In the genomic region with DNA sequence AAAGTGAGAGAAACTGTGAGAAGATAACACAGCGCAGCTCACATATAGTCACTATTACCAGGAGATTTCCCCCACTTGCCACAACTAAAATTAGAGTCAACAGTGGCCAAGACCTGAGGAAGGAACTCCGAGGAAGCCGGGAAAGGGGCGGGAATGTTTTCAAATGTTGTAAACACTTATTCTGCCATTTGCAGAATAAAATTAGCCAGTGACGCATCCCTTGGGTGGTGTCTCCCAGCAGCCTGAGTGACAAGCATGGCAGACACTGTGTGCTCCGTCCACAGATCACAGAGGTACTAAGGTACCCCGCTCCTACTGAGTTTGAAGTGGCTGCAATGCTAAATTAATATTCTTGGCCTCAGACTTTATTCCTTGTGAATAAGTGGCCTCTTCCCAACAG, we compare ENCODE assay signal across 17 mouse cellular contexts. TPM values are rescaled to one million over a fixed set of nuclear protein-coding genes. Genes with fewer than 3 reads are reported as not detected.
DNase-seq lines count a peak whose midpoint lies in the region; ATAC-seq and TF ChIP-seq lines count a peak whose summit lies in the region.
"Had no signal": no experiment of that assay in that cellular context is flagged by ENCODE, and none has a peak within 500 bp of the region (broad histone marks: within the 10 kb centered on the region; RNA-seq: fewer than 3 reads in every experiment).

No protein-coding gene starts in this region.

- H3K36me3 ChIP-seq in heart, embryonic 11.5 days (ENCODE audit: control insufficient read depth, insufficient read depth, low read length) = no peaks in the 10 kb centered on the region
- H3K36me3 ChIP-seq in heart, postnatal 0 days (replicated peaks; ENCODE audit: control insufficient read depth, insufficient read depth, low read length) = no peaks in the 10 kb centered on the region
- H3K36me3 ChIP-seq in lung, postnatal 0 days (ENCODE audit: insufficient read depth, low read length) = no peaks in the 10 kb centered on the region
- H3K36me3 ChIP-seq: forebrain, embryonic 12.5 days; G1E; hindbrain, embryonic 10.5 days; kidney, embryonic 15.5 days; midbrain, embryonic 13.5 days; neural tube, embryonic 15.5 days had no signal

- intact Hi-C loops in heart, postnatal 14 days (cut with DNase I) = no loop called here

- ATAC-seq in heart, embryonic 11.5 days (replicated peaks; ENCODE audit: insufficient number of reproducible peaks, low FRiP score, low TSS enrichment) = no peak
- ATAC-seq in heart, postnatal 0 days (ENCODE audit: insufficient read depth, low read depth) = peak; percentile 7; the same call in 1 of the 2 replicates
- ATAC-seq in lung, postnatal 0 days = peak; percentile 65

- no peak overlapping the region for H3K4me3 ChIP-seq in heart, embryonic 11.5 days (ENCODE audit: low read depth, low read length)
- no peak overlapping the region for H3K4me3 ChIP-seq in heart, postnatal 0 days (ENCODE audit: low read depth, low read length)
- no peak overlapping the region for H3K4me3 ChIP-seq in lung, postnatal 0 days (ENCODE audit: low read depth, low read length)
- H3K4me3 ChIP-seq: forebrain, embryonic 12.5 days; hindbrain, embryonic 10.5 days; kidney, embryonic 15.5 days; midbrain, embryonic 13.5 days; myocyte; neural tube, embryonic 15.5 days had no signal

- DNase-seq in heart, adult 8-10 months (ENCODE audit: low spot score) = peak; percentile 69
- DNase-seq in heart, postnatal 0 days (ENCODE audit: low spot score) = no peak
- peak; percentile 19 to 41 for DNase-seq in heart, postnatal 14 days
- DNase-seq in lung, postnatal 0 days (ENCODE audit: low spot score) = peak; percentile 75
- DNase-seq in right cerebral cortex, adult 2 months (ENCODE audit: low spot score in 2 of 2) = no peak
- no peak for DNase-seq in layer of hippocampus, postnatal 25 days (ENCODE audit: extremely low spot score in 1 of 2, low spot score in 1 of 2)
- DNase-seq in ovary, postnatal 14 days (ENCODE audit: low spot score) = no peak
- DNase-seq: cerebellum, adult 9-11 months; thymus, postnatal 36 days had no signal

- H3K9me3 ChIP-seq in heart, embryonic 11.5 days (replicated peaks; ENCODE audit: control insufficient read depth, low read length) = no peaks in the 10 kb centered on the region
- H3K9me3 ChIP-seq in heart, postnatal 0 days (replicated peaks; ENCODE audit: control insufficient read depth, low read length) = no peaks in the 10 kb centered on the region
- H3K9me3 ChIP-seq in lung, postnatal 0 days (ENCODE audit: low read length) = no peaks in the 10 kb centered on the region
- H3K9me3 ChIP-seq: forebrain, embryonic 12.5 days; hindbrain, embryonic 10.5 days; kidney, embryonic 15.5 days; midbrain, embryonic 13.5 days; neural tube, embryonic 15.5 days had no signal

- 0 out of 2 replicates have a peak, but pooled peaks cover 2% of the 10 kb centered on the region for H3K27me3 ChIP-seq in heart, embryonic 11.5 days (ENCODE audit: control insufficient read depth, insufficient read depth, low read length)
- H3K27me3 ChIP-seq in heart, postnatal 0 days (ENCODE audit: control insufficient read depth, insufficient read depth, low read length) = no peaks in the 10 kb centered on the region
- H3K27me3 ChIP-seq in lung, postnatal 0 days (replicated peaks; ENCODE audit: insufficient read depth, low read length) = no peaks in the 10 kb centered on the region
- H3K27me3 ChIP-seq: forebrain, embryonic 12.5 days; kidney, embryonic 15.5 days; midbrain, embryonic 13.5 days; neural tube, embryonic 15.5 days had no signal

- peaks cover 4% of the 10 kb centered on the region; the same call in 1 of the 2 replicates for H3K4me1 ChIP-seq in heart, embryonic 11.5 days (ENCODE audit: control insufficient read depth, insufficient read depth, low read length)
- H3K4me1 ChIP-seq in heart, postnatal 0 days (ENCODE audit: control insufficient read depth, insufficient read depth) = peaks cover 16% of the 10 kb centered on the region
- H3K4me1 ChIP-seq in lung, postnatal 0 days (ENCODE audit: insufficient read depth, low read depth, low read length) = peaks cover 9% of the 10 kb centered on the region; the same call in 1 of the 2 replicates

- no peak for TF ChIP-seq EP300 in heart, postnatal 0 days (IDR thresholded peaks at IDR 0.05; ENCODE audit: low read depth)
- peak; percentile 89 for TF ChIP-seq EP300 in lung, postnatal 0 days (IDR thresholded peaks at IDR 0.05)

- no peak overlapping the region for H3K27ac ChIP-seq in heart, embryonic 11.5 days (ENCODE audit: low read depth, low read length)
- 0 out of 2 replicates have a peak overlapping the region, but pooled peaks have one; percentile 14 for H3K27ac ChIP-seq in heart, postnatal 0 days (ENCODE audit: low read depth)
- peak overlapping the region; percentile 74 for H3K27ac ChIP-seq in lung, postnatal 0 days (ENCODE audit: low read length)
- H3K27ac ChIP-seq: forebrain, embryonic 12.5 days; hindbrain, embryonic 10.5 days; kidney, embryonic 15.5 days; midbrain, embryonic 13.5 days; neural tube, embryonic 15.5 days had no signal

- no peak overlapping the region for H3K9ac ChIP-seq in heart, embryonic 11.5 days (ENCODE audit: low read depth, low read length)
- H3K9ac ChIP-seq in heart, postnatal 0 days (replicated peaks; ENCODE audit: low read depth, low read length) = no peak overlapping the region
- no peak overlapping the region for H3K9ac ChIP-seq in lung, postnatal 0 days (replicated peaks; ENCODE audit: low read depth)
- H3K9ac ChIP-seq: forebrain, embryonic 12.5 days; kidney, embryonic 15.5 days; midbrain, embryonic 13.5 days; neural tube, embryonic 15.5 days had no signal

- 72% methylated on average over 7 of the region's 7 CpGs for WGBS in heart, embryonic 11.5 days (ENCODE audit: insufficient replicate concordance)
- WGBS in heart, postnatal 0 days = 40% methylated on average over 7 of the region's 7 CpGs
- 41% methylated on average over 7 of the region's 7 CpGs for WGBS in lung, postnatal 0 days

- no peak for TF ChIP-seq CTCF in heart, postnatal 0 days (IDR thresholded peaks at IDR 0.05; ENCODE audit: low read depth)
- TF ChIP-seq CTCF in lung, postnatal 0 days (IDR thresholded peaks at IDR 0.05) = no peak

- H3K4me2 ChIP-seq in heart, embryonic 11.5 days = no peak overlapping the region
- H3K4me2 ChIP-seq in heart, postnatal 0 days (ENCODE audit: low read depth, low read length) = no peak overlapping the region
- no peak overlapping the region for H3K4me2 ChIP-seq in lung, postnatal 0 days (replicated peaks; ENCODE audit: low read depth, low read length)
- H3K4me2 ChIP-seq: forebrain, embryonic 12.5 days; kidney, embryonic 15.5 days; midbrain, embryonic 13.5 days; neural tube, embryonic 15.5 days had no signal

RNA-seq across cellular contexts. Expression of gene Zfp326, which starts 52.1 kb away (rescaled TPM):
- total RNA-seq in heart, adult 8-10 months (2022) = 10 to 100 TPM in 3 of 4 experiments, 1 to 10 TPM in 1; 10.0 to 15.6 (median 11.0) TPM
- polyA plus RNA-seq in heart, embryonic 11.5 days (2014; fragmentation: Nextera tagmentation; extraction: Ambion mirVana) = 16.9 and 32.0 TPM in 2 replicates
- 1.8 and 14.6 TPM in 2 replicates for total RNA-seq in heart, postnatal 0 days (2014; rRNA removed; ENCODE audit: low replicate concordance)
- 24.5 and 26.7 TPM in 2 replicates for polyA plus RNA-seq in heart, postnatal 0 days (2015; fragmentation: Nextera tagmentation; extraction: Ambion mirVana)
- 10 to 100 TPM; 14.5 to 15.6 TPM for total RNA-seq in heart, postnatal 14 days (2021)
- 28.5 and 31.1 TPM in 2 replicates for polyA plus RNA-seq in lung, postnatal 0 days (2015; fragmentation: Nextera tagmentation; extraction: Ambion mirVana)
- total RNA-seq in layer of hippocampus, postnatal 25 days (2021) = 10 to 100 TPM; 29.3 to 35.5 TPM

Comparison
In these comparisons a context has a peak if more than half of its experiments do, and no peak if none do; other contexts are left out.
1. DNase-seq: peak in heart, adult 8-10 months (single experiment), heart, postnatal 14 days (2 of 2) and lung, postnatal 0 days (single experiment); none in heart, postnatal 0 days (single experiment), right cerebral cortex, adult 2 months (0 of 2), layer of hippocampus, postnatal 25 days (0 of 2) and ovary, postnatal 14 days (single experiment).